Mouse (Mus musculus): Measurements from ENCODE around the gene Tyw5.

DNA sequence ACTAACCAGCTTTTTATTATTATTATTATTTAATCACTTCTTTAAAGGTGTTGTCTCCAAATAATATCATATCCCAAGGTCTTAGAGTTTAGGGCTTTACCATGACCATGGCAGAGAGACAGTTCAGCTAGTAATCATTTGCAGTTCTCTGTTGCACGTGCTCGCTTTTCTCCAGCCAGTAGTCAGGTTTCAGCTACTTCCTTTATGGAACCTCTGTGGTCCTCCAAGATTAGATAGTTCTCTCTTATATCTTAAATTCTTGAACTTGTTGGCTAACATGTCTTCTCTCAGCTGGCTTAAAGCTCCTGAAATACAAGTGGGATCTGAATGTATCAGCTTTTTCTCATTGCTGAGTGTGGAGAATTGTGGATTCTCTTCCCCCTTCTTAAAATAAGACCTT is 2.1 kb upstream of the Tyw5 start:
- no peak for TF ChIP-seq CTCF (IDR thresholded peaks at IDR 0.05; ENCODE audit: control insufficient read depth, insufficient read depth, insufficient read length)
- no peak for TF ChIP-seq USF1 (IDR thresholded peaks at IDR 0.05; ENCODE audit: low read depth)
- TF ChIP-seq MYOD1 (IDR thresholded peaks at IDR 0.05; ENCODE audit: control insufficient read depth, insufficient read length, low read depth), result no peak
- TF ChIP-seq CEBPB (IDR thresholded peaks at IDR 0.05; ENCODE audit: low read depth), result no peak
- TF ChIP-seq MAX (IDR thresholded peaks at IDR 0.05), result no peak

Measured in C2C12 (cell line).